Mouse (Mus musculus): ENCODE results near the gene Kcnma1.

The Kcnma1 gene

DNA sequence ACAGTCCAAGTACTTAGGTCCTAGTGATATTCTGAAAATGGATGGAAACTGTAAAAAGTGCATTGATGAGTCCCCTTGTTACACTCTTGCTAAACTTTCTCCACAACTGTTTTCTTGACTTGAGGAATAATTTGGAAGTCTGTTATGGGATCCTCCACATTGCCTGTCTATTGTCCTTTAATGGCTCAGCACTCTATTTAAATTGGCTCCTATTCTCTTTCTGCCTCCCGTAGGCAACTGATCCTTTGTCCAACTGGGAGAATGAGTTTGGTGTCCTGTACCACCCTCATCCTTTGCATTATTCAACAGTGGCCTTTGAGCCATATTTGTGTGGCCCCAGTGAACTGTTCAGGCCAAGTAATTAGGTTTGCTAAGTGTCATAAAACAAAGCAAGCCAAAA lies 616.6 kb downstream of the Kcnma1 start:
- Histone ChIP-seq H3K27me3 (ENCODE audit: insufficient read depth, low read length) (no peaks in the 10 kb centered on the region), H3K36me3 (ENCODE audit: insufficient read depth, low read length) (no peaks in the 10 kb centered on the region), H3K4me3 (replicated peaks; ENCODE audit: low read length) (no peak overlapping the region), H3K4me1 (replicated peaks; ENCODE audit: low read depth, low read length) (peaks cover 27% of the 10 kb centered on the region), H3K9me3 (ENCODE audit: low read length) (no peaks in the 10 kb centered on the region)
- TF ChIP-seq NANOG (IDR thresholded peaks at IDR 0.05; ENCODE audit: borderline replicate concordance, low read length) (peak; percentile 96), POU5F1 (IDR thresholded peaks at IDR 0.05; ENCODE audit: borderline replicate concordance, low read length) (no peak), CTCF (conservative IDR thresholded peaks at IDR 0.05; ENCODE audit: low read length) (no peak)

- H3K27me3 ChIP-seq (ENCODE audit: insufficient read depth, low read length) = no peaks in the 10 kb centered on the region
- no peaks in the 10 kb centered on the region for H3K4me1 ChIP-seq (replicated peaks; ENCODE audit: low read depth, low read length)
- H3K9me3 ChIP-seq (ENCODE audit: low read length) = no peaks in the 10 kb centered on the region
- TF ChIP-seq NANOG (IDR thresholded peaks at IDR 0.05; ENCODE audit: borderline replicate concordance, low read length) = no peak
- TF ChIP-seq POU5F1 (IDR thresholded peaks at IDR 0.05; ENCODE audit: borderline replicate concordance, low read length) = no peak
- no peak for TF ChIP-seq CTCF (conservative IDR thresholded peaks at IDR 0.05; ENCODE audit: low read length)
- H3K36me3 ChIP-seq (ENCODE audit: insufficient read depth, low read length) = no peaks in the 10 kb centered on the region
- no peak overlapping the region for H3K4me3 ChIP-seq (replicated peaks; ENCODE audit: low read length)
Measured at GRCm38 (mm10) chr14:23391566-23391965, 622.7 kb downstream of the Kcnma1 start.

- no peaks in the 10 kb centered on the region for H3K9me3 ChIP-seq (ENCODE audit: low read length)
- H3K4me3 ChIP-seq (replicated peaks; ENCODE audit: low read length) = no peak overlapping the region
- TF ChIP-seq POU5F1 (IDR thresholded peaks at IDR 0.05; ENCODE audit: borderline replicate concordance, low read length) = no peak
- no peak for TF ChIP-seq CTCF (conservative IDR thresholded peaks at IDR 0.05; ENCODE audit: low read length)
- no peak for TF ChIP-seq NANOG (IDR thresholded peaks at IDR 0.05; ENCODE audit: borderline replicate concordance, low read length)
- H3K4me1 ChIP-seq (replicated peaks; ENCODE audit: low read depth, low read length) = no peaks in the 10 kb centered on the region
- no peaks in the 10 kb centered on the region for H3K36me3 ChIP-seq (ENCODE audit: insufficient read depth, low read length)
- H3K27me3 ChIP-seq (ENCODE audit: insufficient read depth, low read length) = no peaks in the 10 kb centered on the region
Measured at GRCm38 (mm10) chr14:23390768-23391167, 623.5 kb downstream of the Kcnma1 start.

DNA sequence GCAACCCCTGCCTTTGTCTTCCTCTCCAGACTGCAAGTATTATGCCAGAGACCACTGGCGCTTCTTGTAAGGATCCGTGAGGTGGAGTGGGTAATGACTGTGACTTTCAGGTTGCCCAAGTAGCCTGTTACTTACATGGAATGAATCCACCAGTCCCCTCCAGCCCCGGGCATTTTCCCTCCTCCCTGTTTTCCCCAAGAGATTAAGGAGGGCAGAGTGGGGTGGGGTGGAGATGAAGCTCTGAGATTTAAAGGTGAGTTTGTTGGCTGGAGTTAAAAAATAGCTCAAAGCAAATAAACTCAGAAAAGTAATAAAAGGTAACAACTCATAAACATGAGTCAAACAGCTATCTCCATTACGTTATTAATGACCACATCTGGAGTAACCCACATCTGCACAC lies 624.1 kb downstream of the Kcnma1 start:
- TF ChIP-seq NANOG (IDR thresholded peaks at IDR 0.05; ENCODE audit: borderline replicate concordance, low read length) (no peak), POU5F1 (IDR thresholded peaks at IDR 0.05; ENCODE audit: borderline replicate concordance, low read length) (no peak), CTCF (conservative IDR thresholded peaks at IDR 0.05; ENCODE audit: low read length) (no peak)
- H3K4me1 ChIP-seq (replicated peaks; ENCODE audit: low read depth, low read length) = no peaks in the 10 kb centered on the region
- no peak overlapping the region for H3K4me3 ChIP-seq (replicated peaks; ENCODE audit: low read length)
- H3K9me3 ChIP-seq (ENCODE audit: low read length) = no peaks in the 10 kb centered on the region
- H3K36me3 ChIP-seq (ENCODE audit: insufficient read depth, low read length) = no peaks in the 10 kb centered on the region
- H3K27me3 ChIP-seq (ENCODE audit: insufficient read depth, low read length) = no peaks in the 10 kb centered on the region

DNA sequence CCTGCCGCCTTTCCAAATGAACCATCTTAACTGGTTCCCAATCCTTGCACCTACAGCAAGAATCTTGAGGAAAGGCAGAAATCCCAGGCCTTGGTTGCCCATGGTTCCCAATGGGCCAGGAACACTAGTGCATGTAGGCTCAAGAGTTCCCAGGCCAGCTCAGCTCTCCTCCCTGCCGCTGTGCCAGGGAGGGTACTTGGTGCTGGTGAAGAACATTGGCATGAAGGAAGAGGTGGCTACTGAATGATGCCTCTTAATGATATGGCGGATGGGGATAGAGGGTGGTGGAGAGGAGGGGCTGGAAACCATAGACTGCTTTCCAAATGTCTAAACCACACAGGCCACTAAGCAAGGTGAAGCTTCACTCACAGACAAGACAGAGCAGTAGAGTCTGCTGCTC lies 627.5 kb downstream of the Kcnma1 start:
- Histone ChIP-seq H3K4me1 (replicated peaks; ENCODE audit: low read depth, low read length) (no peaks in the 10 kb centered on the region), H3K4me3 (replicated peaks; ENCODE audit: low read length) (no peak overlapping the region), H3K9me3 (ENCODE audit: low read length) (no peaks in the 10 kb centered on the region), H3K27me3 (ENCODE audit: insufficient read depth, low read length) (no peaks in the 10 kb centered on the region), H3K36me3 (ENCODE audit: insufficient read depth, low read length) (no peaks in the 10 kb centered on the region)
- TF ChIP-seq POU5F1 (IDR thresholded peaks at IDR 0.05; ENCODE audit: borderline replicate concordance, low read length) = no peak
- no peak for TF ChIP-seq NANOG (IDR thresholded peaks at IDR 0.05; ENCODE audit: borderline replicate concordance, low read length)
- no peak for TF ChIP-seq CTCF (conservative IDR thresholded peaks at IDR 0.05; ENCODE audit: low read length)

DNA sequence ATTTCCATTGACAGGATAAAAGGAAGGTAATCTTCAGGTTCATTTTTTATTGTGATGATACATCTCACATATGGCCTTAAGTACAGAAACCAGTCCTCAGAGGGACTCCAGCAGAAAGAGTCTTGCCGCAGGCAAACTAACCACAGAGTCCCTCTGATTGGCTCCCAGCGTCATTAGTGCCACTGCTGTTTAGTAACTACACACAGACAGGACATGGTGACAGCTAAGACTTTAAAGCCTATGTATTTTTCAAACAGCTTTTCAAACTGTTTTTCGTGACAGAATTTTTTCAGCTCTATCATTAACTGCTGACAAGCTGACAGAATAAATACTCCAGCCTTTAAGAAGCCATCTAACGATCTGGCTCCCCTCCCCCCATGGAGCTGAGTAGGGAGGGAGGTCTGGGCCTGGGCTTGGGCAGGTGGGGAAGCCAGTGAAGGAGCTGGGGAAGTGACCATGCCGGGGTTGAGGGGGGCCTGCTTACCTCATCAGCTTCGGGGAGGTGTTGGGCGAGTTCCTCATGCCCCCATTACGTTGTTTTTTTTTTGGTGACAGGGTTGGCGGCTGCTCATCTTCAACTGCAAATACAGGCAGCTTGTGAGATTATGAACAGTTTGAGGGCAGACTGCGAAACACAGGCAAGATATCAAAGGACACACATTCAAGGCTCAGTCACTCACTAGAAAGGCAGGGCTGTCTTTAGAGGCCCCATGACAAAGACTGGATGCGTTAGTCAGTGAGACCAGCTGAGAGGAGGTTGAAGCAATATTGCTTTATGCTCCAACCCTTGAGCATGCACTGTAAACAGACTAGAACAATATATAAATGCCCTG lies 628.3 kb downstream of the Kcnma1 start:
- no peaks in the 10 kb centered on the region for H3K36me3 ChIP-seq (ENCODE audit: insufficient read depth, low read length)

GRCm38 (mm10) chr14:23378351-23379087 lies 635.8 kb downstream of the Kcnma1 start:
- Histone ChIP-seq H3K4me1 (replicated peaks; ENCODE audit: low read depth, low read length) (no peaks in the 10 kb centered on the region), H3K4me3 (replicated peaks; ENCODE audit: low read length) (no peak overlapping the region), H3K36me3 (ENCODE audit: insufficient read depth, low read length) (no peaks in the 10 kb centered on the region), H3K27me3 (ENCODE audit: insufficient read depth, low read length) (no peaks in the 10 kb centered on the region), H3K9me3 (ENCODE audit: low read length) (no peaks in the 10 kb centered on the region)
- no peak for TF ChIP-seq NANOG (IDR thresholded peaks at IDR 0.05; ENCODE audit: borderline replicate concordance, low read length)
- TF ChIP-seq POU5F1 (IDR thresholded peaks at IDR 0.05; ENCODE audit: borderline replicate concordance, low read length) = no peak
- TF ChIP-seq CTCF (conservative IDR thresholded peaks at IDR 0.05; ENCODE audit: low read length) = no peak

More for the DNA sequence above, 628.3 kb downstream of the Kcnma1 start:
- no peaks in the 10 kb centered on the region for H3K4me1 ChIP-seq (replicated peaks; ENCODE audit: low read depth, low read length)
- no peaks in the 10 kb centered on the region for H3K9me3 ChIP-seq (ENCODE audit: low read length)
- no peak for TF ChIP-seq POU5F1 (IDR thresholded peaks at IDR 0.05; ENCODE audit: borderline replicate concordance, low read length)
- TF ChIP-seq NANOG (IDR thresholded peaks at IDR 0.05; ENCODE audit: borderline replicate concordance, low read length) = no peak
- TF ChIP-seq CTCF (conservative IDR thresholded peaks at IDR 0.05; ENCODE audit: low read length) = no peak
- no peaks in the 10 kb centered on the region for H3K27me3 ChIP-seq (ENCODE audit: insufficient read depth, low read length)
- no peak overlapping the region for H3K4me3 ChIP-seq (replicated peaks; ENCODE audit: low read length)

DNA sequence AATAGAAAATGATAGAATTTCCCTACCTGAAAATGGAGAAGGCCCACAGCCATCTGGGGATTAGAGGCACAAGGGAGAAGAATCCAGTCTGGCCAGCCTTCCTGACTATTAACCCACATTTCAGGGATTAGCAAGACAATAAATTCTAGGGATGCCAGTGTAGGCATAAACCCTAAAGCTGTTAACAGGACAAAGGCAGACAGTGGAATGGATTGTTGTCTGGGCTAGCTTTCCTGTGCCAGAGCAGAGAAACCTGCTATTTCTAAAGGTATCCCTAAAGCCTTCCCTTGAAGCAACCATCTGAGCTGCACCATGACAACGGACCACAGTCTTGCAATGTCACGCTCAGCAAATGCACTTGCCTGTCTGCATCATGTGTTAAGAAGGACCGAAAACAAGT lies 642.3 kb downstream of the Kcnma1 start:
- Histone ChIP-seq H3K27me3 (ENCODE audit: insufficient read depth, low read length) (no peaks in the 10 kb centered on the region), H3K36me3 (ENCODE audit: insufficient read depth, low read length) (no peaks in the 10 kb centered on the region), H3K4me1 (replicated peaks; ENCODE audit: low read depth, low read length) (peaks cover 6% of the 10 kb centered on the region), H3K9me3 (ENCODE audit: low read length) (no peaks in the 10 kb centered on the region), H3K4me3 (replicated peaks; ENCODE audit: low read length) (no peak overlapping the region)
- TF ChIP-seq NANOG (IDR thresholded peaks at IDR 0.05; ENCODE audit: borderline replicate concordance, low read length) = no peak
- no peak for TF ChIP-seq CTCF (conservative IDR thresholded peaks at IDR 0.05; ENCODE audit: low read length)
- no peak for TF ChIP-seq POU5F1 (IDR thresholded peaks at IDR 0.05; ENCODE audit: borderline replicate concordance, low read length)
